Mouse (Mus musculus) cerebellum, adult 2 months (tissue): Measurements from ENCODE around the gene Gm45208.

Source experiments
- CTCF ChIP-seq: fragments of 200-500 bp; IDR thresholded peaks from 2 replicates; pipeline ENCODE4 v1.5.1; 2011; ENCODE audit warnings: low read depth, mild to moderate bottlenecking, control low read depth, low read length, moderate library complexity, borderline replicate concordance; ENCODE audit not compliant: insufficient read depth
- POLR2A ChIP-seq: fragments of 200-500 bp; IDR thresholded peaks from 2 replicates; pipeline ENCODE4 v1.6.1; 2011; ENCODE audit warnings: low read length, control low read depth, borderline replicate concordance; ENCODE audit not compliant: insufficient read depth

DNA sequence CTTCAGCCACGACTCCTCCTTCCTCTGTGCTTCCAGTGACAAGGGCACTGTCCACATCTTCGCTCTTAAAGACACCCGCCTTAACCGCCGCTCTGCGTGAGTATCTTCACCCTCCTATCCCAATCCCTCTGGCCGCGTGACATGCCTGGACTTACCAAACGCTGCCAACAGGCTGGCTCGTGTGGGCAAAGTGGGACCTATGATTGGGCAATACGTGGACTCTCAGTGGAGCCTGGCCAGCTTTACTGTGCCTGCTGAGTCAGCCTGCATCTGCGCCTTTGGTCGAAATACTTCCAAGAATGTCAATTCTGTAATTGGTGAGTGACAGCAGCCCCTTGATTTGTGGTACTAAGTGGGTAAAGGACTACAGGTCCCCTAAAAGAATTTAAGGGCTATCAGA, 5.1 kb downstream of the Gm45208 start:
- TF ChIP-seq POLR2A (no peak), CTCF (no peak)
